Mouse (Mus musculus) liver, embryonic 11.5 days (tissue): ENCODE data around the gene Eef2. TPM values are rescaled to one million over a fixed set of nuclear protein-coding genes. Genes with fewer than 3 reads are reported as not detected.

ENCODE experiments used
- ATAC-seq: fragments of 200-750 bp; cut with Nextera tagmentation; replicated peaks from 2 replicates; pipeline ENCODE4 v1.8.0; 2017; ENCODE audit warnings: moderate number of reproducible peaks, mild to moderate bottlenecking, moderate TSS enrichment, moderate library complexity; ENCODE audit not compliant: low FRiP score
- DNase-seq: peaks from one replicate; pipeline ENCODE4 v3.0.0-alpha.2; 2017; ENCODE audit warnings: low spot score
- H3K27ac ChIP-seq: fragments of 300-500 bp; sonication (generic); 2 replicates; pipeline ENCODE4 v1.5.1; 2014; ENCODE audit warnings: mild to moderate bottlenecking, low read depth, low read length, control low read depth
- H3K27me3 ChIP-seq: fragments of 300-500 bp; sonication (generic); replicated peaks from 2 replicates; pipeline ENCODE4 v1.6.1; 2014; ENCODE audit warnings: low read length, mixed read lengths; ENCODE audit not compliant: control insufficient read depth, insufficient read depth
- H3K36me3 ChIP-seq: fragments of 300-500 bp; sonication (generic); 2 replicates; pipeline ENCODE4 v1.6.1; 2014; ENCODE audit warnings: mild to moderate bottlenecking, low read length, moderate library complexity, mixed read lengths; ENCODE audit not compliant: control insufficient read depth, insufficient read depth
- H3K4me1 ChIP-seq: fragments of 300-500 bp; sonication (generic); replicated peaks from 2 replicates; pipeline ENCODE4 v1.6.1; 2014; ENCODE audit warnings: low read length, mixed read lengths; ENCODE audit not compliant: control insufficient read depth, insufficient read depth
- H3K4me2 ChIP-seq: fragments of 300-500 bp; sonication (generic); 2 replicates; pipeline ENCODE4 v1.6.1; 2014; ENCODE audit warnings: mild to moderate bottlenecking, control low read depth, moderate library complexity
- H3K4me3 ChIP-seq: fragments of 300-500 bp; sonication (generic); 2 replicates; pipeline ENCODE4 v1.5.1; 2014; ENCODE audit warnings: low read depth, low read length, control low read depth
- H3K9ac ChIP-seq: fragments of 300-500 bp; sonication (generic); 2 replicates; pipeline ENCODE4 v1.6.1; 2014; ENCODE audit warnings: low read depth, low read length, control low read depth
- H3K9me3 ChIP-seq: fragments of 300-500 bp; sonication (generic); 2 replicates; pipeline ENCODE4 v1.6.1; 2016; ENCODE audit warnings: low read length, inconsistent platforms, mixed read lengths; ENCODE audit not compliant: control insufficient read depth
- WGBS: fragments of 180-500 bp; shearing (Covaris S2); extraction: QIAGEN DNeasy Blood & Tissue Kit; methylation state at CpG from one replicate; pipeline ENCODE4 v1.1.7; 2014; 5-methylcytosine and 5-hydroxymethylcytosine counted together
- polyA plus RNA-seq: library from polyadenylated mRNA; unstranded; fragments of >200 nt; fragmentation: Nextera tagmentation; extraction: Ambion mirVana; gene quantifications from 2 replicates; pipeline ENCODE4 v1.2.1, GENCODE M21; 2014

The Eef2 gene
- polyA plus RNA-seq, 1 experiment from 2014 or later: 647 TPM

- peaks cover 36% of the 10 kb centered on the region for H3K4me1 ChIP-seq
- H3K27me3 ChIP-seq: peaks cover 29% of the 10 kb centered on the region
- H3K4me2 ChIP-seq: peak overlapping the region; percentile 99
- no peaks in the 10 kb centered on the region for H3K9me3 ChIP-seq
- peak; percentile 86 for ATAC-seq
- DNase-seq: peak; percentile 82
- peak overlapping the region; percentile 86 for H3K9ac ChIP-seq
- peak overlapping the region; percentile 85 for H3K27ac ChIP-seq
- H3K36me3 ChIP-seq: peaks cover 18% of the 10 kb centered on the region; the same call in 1 of the 2 replicates
- WGBS: 1% methylated on average over 93 of the region's 93 CpGs
- peak overlapping the region; percentile 64 for H3K4me3 ChIP-seq
Observed at GRCm38 (mm10) chr10:81192270-81192967, 16.0 kb downstream of the Eef2 start.

GRCm38 (mm10) chr10:81192968-81193501 lies 16.6 kb downstream of the Eef2 start:
- 5% methylated on average over 19 of the region's 19 CpGs for WGBS
- peaks cover 36% of the 10 kb centered on the region for H3K4me1 ChIP-seq
- H3K4me3 ChIP-seq: peak overlapping the region; percentile 64
- H3K9me3 ChIP-seq: no peaks in the 10 kb centered on the region
- peak overlapping the region; percentile 99 for H3K4me2 ChIP-seq
- peak overlapping the region; percentile 85; the same call in 1 of the 2 replicates for H3K27ac ChIP-seq
- H3K27me3 ChIP-seq: peaks cover 32% of the 10 kb centered on the region
- H3K9ac ChIP-seq: peak overlapping the region; percentile 86
- ATAC-seq (peak; percentile 19), DNase-seq (no peak)
- H3K36me3 ChIP-seq: peaks cover 18% of the 10 kb centered on the region; the same call in 1 of the 2 replicates

GRCm38 (mm10) chr10:81193991-81194774 lies 17.8 kb downstream of the Eef2 start:
- ATAC-seq (no peak), DNase-seq (no peak)
- Histone ChIP-seq H3K4me3 (peak overlapping the region; percentile 20), H3K4me2 (peak overlapping the region; percentile 50), H3K9me3 (no peaks in the 10 kb centered on the region), H3K27ac (no peak overlapping the region), H3K4me1 (peaks cover 36% of the 10 kb centered on the region), H3K9ac (peak overlapping the region; percentile 37), H3K27me3 (peaks cover 35% of the 10 kb centered on the region), H3K36me3 (peaks cover 11% of the 10 kb centered on the region; the same call in 1 of the 2 replicates)
- WGBS: 14% methylated on average over 37 of the region's 37 CpGs

- H3K9ac ChIP-seq: no peak overlapping the region
- no peak overlapping the region for H3K4me3 ChIP-seq
- DNase-seq (no peak), ATAC-seq (no peak)
- WGBS: 59% methylated on average over 4 of the region's 4 CpGs
- H3K4me2 ChIP-seq: no peak overlapping the region
- H3K36me3 ChIP-seq: peaks cover 8% of the 10 kb centered on the region; the same call in 1 of the 2 replicates
- no peak overlapping the region for H3K27ac ChIP-seq
- H3K4me1 ChIP-seq: peaks cover 34% of the 10 kb centered on the region
- no peaks in the 10 kb centered on the region for H3K9me3 ChIP-seq
- peaks cover 40% of the 10 kb centered on the region for H3K27me3 ChIP-seq
Observed at GRCm38 (mm10) chr10:81195300-81195699, 18.9 kb downstream of the Eef2 start.

GRCm38 (mm10) chr10:81196470-81197065 lies 20.1 kb downstream of the Eef2 start:
- Histone ChIP-seq H3K4me3 (no peak overlapping the region), H3K9me3 (no peaks in the 10 kb centered on the region), H3K4me2 (no peak overlapping the region), H3K4me1 (peaks cover 23% of the 10 kb centered on the region), H3K9ac (no peak overlapping the region), H3K36me3 (no peaks in the 10 kb centered on the region; the same call in 1 of the 2 replicates), H3K27me3 (peaks cover 40% of the 10 kb centered on the region), H3K27ac (no peak overlapping the region)
- DNase-seq (no peak), ATAC-seq (no peak)
- 64% methylated on average over 11 of the region's 11 CpGs for WGBS

- no peak overlapping the region for H3K27ac ChIP-seq
- ATAC-seq (no peak), DNase-seq (no peak)
- H3K27me3 ChIP-seq: peaks cover 40% of the 10 kb centered on the region
- H3K36me3 ChIP-seq: no peaks in the 10 kb centered on the region
- no peak overlapping the region for H3K4me2 ChIP-seq
- H3K4me3 ChIP-seq: no peak overlapping the region
- H3K9me3 ChIP-seq: no peaks in the 10 kb centered on the region
- H3K9ac ChIP-seq: no peak overlapping the region
- H3K4me1 ChIP-seq: peaks cover 17% of the 10 kb centered on the region
- WGBS: 47% methylated on average over 6 of the region's 6 CpGs
Observed at GRCm38 (mm10) chr10:81197305-81197704, 20.9 kb downstream of the Eef2 start.

- Histone ChIP-seq H3K36me3 (no peaks in the 10 kb centered on the region), H3K4me1 (peaks cover 15% of the 10 kb centered on the region), H3K27ac (no peak overlapping the region), H3K27me3 (peaks cover 40% of the 10 kb centered on the region), H3K9ac (no peak overlapping the region), H3K9me3 (no peaks in the 10 kb centered on the region), H3K4me3 (no peak overlapping the region), H3K4me2 (no peak overlapping the region)
- ATAC-seq (no peak), DNase-seq (no peak)
- WGBS: 2% methylated on average over 9 of the region's 9 CpGs
Observed at GRCm38 (mm10) chr10:81198230-81198629, 21.8 kb downstream of the Eef2 start.

- H3K4me2 ChIP-seq: no peak overlapping the region
- peaks cover 14% of the 10 kb centered on the region for H3K4me1 ChIP-seq
- no peaks in the 10 kb centered on the region for H3K36me3 ChIP-seq
- H3K27ac ChIP-seq: no peak overlapping the region
- DNase-seq: no peak
- no peak overlapping the region for H3K9ac ChIP-seq
- no peak for ATAC-seq
- H3K4me3 ChIP-seq: no peak overlapping the region
- WGBS: 82% methylated on average over 6 of the region's 6 CpGs
- peaks cover 39% of the 10 kb centered on the region for H3K27me3 ChIP-seq
- no peaks in the 10 kb centered on the region for H3K9me3 ChIP-seq
Observed at GRCm38 (mm10) chr10:81198990-81199389, 22.6 kb downstream of the Eef2 start.
